Mouse (Mus musculus): ENCODE results near the gene Ppp4r1.

DNA sequence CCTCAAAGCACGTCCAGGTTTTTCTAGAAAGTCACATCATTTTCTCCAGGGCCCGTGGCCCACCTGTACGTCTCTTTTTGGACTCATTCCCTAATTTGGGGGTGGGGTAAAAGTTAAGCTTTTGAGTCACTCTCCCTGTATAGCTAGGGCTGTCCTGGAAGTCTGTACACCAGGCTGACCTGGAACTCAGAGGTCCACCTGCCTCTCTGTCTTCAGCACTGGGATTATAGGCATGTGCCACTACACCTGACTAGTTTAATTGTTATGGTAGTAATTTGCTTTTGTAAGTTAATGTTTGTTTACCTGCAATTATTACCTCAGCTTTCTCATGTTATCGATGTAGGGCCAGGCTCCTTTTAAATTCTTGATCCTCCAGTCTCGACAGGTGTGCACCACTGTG, 40.0 kb downstream of the Ppp4r1 start:
- TF ChIP-seq CTCF (IDR thresholded peaks at IDR 0.05), result no peak
- TF ChIP-seq EP300 (IDR thresholded peaks at IDR 0.05), result no peak

Measured in lung, postnatal 0 days (tissue).